Mouse (Mus musculus) embryonic facial prominence, embryonic 10.5 days (tissue): Measurements from ENCODE around the gene Rhox3a. TPM values are rescaled to one million over a fixed set of nuclear protein-coding genes. Genes with fewer than 3 reads are reported as not detected.
"Not testable (repeated sequence)": the region's sequence is repeated elsewhere in the genome, so short reads cannot be mapped to it uniquely, and the experiment has no call there.

Experiments used
- DNase-seq: peaks from one replicate; pipeline ENCODE4 v3.0.0-alpha.2; 2017; ENCODE audit warnings: low spot score
- H3K27ac ChIP-seq: fragments of 300-500 bp; sonication (generic); replicated peaks from 2 replicates; pipeline ENCODE4 v1.5.1; 2016; ENCODE audit warnings: mild to moderate bottlenecking
- H3K27me3 ChIP-seq: fragments of 300-500 bp; sonication (generic); replicated peaks from 2 replicates; pipeline ENCODE4 v1.6.1; 2016; ENCODE audit warnings: low read depth, mild to moderate bottlenecking; ENCODE audit not compliant: poor library complexity, severe bottlenecking
- H3K36me3 ChIP-seq: fragments of 300-500 bp; sonication (generic); replicated peaks from 2 replicates; pipeline ENCODE4 v1.6.1; 2016; ENCODE audit warnings: mild to moderate bottlenecking, moderate library complexity
- H3K4me1 ChIP-seq: fragments of 300-500 bp; sonication (generic); 2 replicates; pipeline ENCODE4 v1.6.1; 2016
- H3K4me3 ChIP-seq: fragments of 300-500 bp; sonication (generic); 2 replicates; pipeline ENCODE4 v1.5.1; 2016; ENCODE audit warnings: mild to moderate bottlenecking, moderate library complexity
- H3K9me3 ChIP-seq: fragments of 300-500 bp; sonication (generic); 2 replicates; pipeline ENCODE4 v1.6.1; 2016; ENCODE audit warnings: mild to moderate bottlenecking
- WGBS: fragments of 180-500 bp; shearing (Covaris S2); methylation state at CpG from one replicate; pipeline ENCODE4 v1.1.7; 2016; 5-methylcytosine and 5-hydroxymethylcytosine counted together
- polyA plus RNA-seq: library from polyadenylated mRNA; unstranded; fragments of >200 nt; fragmentation: Nextera tagmentation; extraction: Ambion mirVana; gene quantifications from 2 replicates; pipeline ENCODE4 v1.2.1, GENCODE M21; 2016

Rhox3a gene
- not detected in 2 replicates for polyA plus RNA-seq

DNA sequence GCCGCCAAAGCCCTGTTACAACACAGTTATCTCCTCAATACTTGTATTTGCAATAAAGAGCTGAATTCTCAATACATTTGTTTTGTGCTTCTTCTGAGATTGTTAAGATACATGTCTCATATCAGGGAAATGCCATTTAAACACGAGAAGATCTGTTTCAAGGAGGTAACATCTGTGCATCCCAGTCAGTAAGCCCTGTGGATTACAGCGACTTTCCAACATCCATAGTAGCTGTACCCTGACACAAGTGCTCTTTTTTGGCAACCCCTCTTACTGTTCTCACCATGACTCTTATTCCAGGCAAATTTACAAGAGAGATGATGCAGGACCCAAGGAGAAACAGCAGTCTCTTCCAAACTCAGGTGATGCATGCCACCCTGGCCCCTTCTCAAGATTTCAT is at the start of gene Rhox3a:
Rhox3a (plus strand) TSS at position 301 of the 400 bp plus-strand sequence.
- DNase-seq, H3K4me1 ChIP-seq, H3K4me3 ChIP-seq, H3K36me3 ChIP-seq, H3K9me3 ChIP-seq, H3K27me3 ChIP-seq, H3K27ac ChIP-seq: not testable (repeated sequence)
- 89% methylated on average over 1 of the region's 3 CpGs for WGBS

DNA sequence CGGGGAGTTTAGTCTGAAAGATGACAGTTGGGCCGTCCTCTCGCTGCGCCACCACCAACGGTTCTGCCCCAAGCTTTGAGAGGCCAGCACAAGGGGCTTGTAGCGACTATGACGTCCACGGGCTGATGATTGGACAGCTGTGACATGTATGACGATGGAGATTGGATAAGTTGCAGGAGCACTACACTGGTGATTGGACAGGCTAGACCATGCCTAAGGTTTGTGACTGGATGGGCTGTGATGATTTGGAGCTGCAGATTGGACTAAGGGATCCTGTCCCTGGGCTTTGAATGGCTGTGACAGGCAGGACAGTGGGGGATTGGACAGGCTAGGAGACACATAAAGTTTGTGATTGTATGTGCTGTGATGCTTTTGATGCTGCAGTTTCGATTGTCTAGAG is 38.8 kb upstream of the Rhox3a start, which contains the start of gene Gm9:
Gm9 (minus strand) TSS at position 101 of the 400 bp plus-strand sequence.
- Histone ChIP-seq H3K9me3 (no peaks in the 10 kb centered on the region), H3K4me1 (no peaks in the 10 kb centered on the region)

GRCm38 (mm10) chrX:37222158-37222557 is 27.6 kb upstream of the Rhox3a start, which contains the start of gene Rhox1:
Gene Rhox1 (minus strand): TSS chrX:37222258.
- not testable (repeated sequence) for H3K9me3 ChIP-seq, H3K4me1 ChIP-seq, H3K36me3 ChIP-seq, H3K27ac ChIP-seq, DNase-seq, H3K4me3 ChIP-seq, H3K27me3 ChIP-seq
- WGBS: 45% methylated on average over 1 of the region's 1 CpGs

More for the DNA sequence above, 38.8 kb upstream of the Rhox3a start, which contains the start of gene Gm9:
- WGBS: 91% methylated on average over 10 of the region's 10 CpGs
- no peaks in the 10 kb centered on the region for H3K36me3 ChIP-seq
- no peaks in the 10 kb centered on the region for H3K27me3 ChIP-seq
- H3K27ac ChIP-seq: no peak within 1 kb of the TSS
- no peak within 1 kb of the TSS for H3K4me3 ChIP-seq
- no peak for DNase-seq

DNA sequence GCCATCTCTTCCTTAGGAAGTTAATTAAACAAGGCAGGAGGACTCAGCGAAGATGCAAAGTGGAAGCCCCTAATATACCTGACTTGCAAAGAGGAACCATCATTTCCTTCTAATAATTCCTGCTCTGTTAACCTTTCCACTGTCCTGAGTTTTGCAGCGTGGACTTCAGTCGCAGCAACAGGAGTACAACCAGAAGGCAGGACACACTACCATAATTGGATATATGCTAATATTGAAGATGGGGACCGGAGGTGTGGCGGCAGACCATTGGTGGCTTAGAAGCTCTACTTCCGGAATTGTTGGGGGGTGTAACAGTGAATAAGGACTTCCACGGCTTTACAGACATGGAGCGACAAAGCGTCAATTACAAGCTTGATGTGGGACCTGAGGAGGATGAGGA is 5.0 kb upstream of the Rhox3a start, which contains the start of gene Rhox2a:
Rhox2a (plus strand) TSS at position 301 of the 400 bp plus-strand sequence.
- not testable (repeated sequence) for DNase-seq, H3K36me3 ChIP-seq, H3K9me3 ChIP-seq, H3K27me3 ChIP-seq, H3K4me1 ChIP-seq, H3K27ac ChIP-seq, H3K4me3 ChIP-seq
- WGBS: 92% methylated on average over 2 of the region's 9 CpGs

DNA sequence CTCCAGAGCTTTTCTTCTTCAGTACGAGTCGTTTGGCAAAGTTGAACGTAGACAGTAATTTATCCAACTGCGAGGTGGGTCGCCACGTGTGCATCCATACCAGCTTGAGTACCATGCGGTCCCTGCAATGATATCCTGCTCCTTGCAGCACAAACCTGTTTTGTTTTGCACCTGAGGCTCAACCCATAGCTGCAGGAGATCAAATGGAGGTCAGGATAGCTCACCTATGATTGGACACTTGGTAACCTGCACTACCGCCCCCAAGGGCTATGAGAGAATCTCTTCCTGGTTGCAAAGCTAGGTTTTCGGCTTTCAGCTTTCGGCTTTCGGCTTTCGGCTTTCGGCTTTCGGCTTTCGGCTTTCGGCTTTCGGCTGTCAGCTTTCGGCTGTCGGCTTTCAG is 15.3 kb downstream of the Rhox3a start, which contains the start of gene Rhox4a:
Rhox4a (plus strand) TSS at position 301 of the 400 bp plus-strand sequence.
- H3K9me3 ChIP-seq, H3K4me3 ChIP-seq, H3K27me3 ChIP-seq, DNase-seq, H3K27ac ChIP-seq, H3K36me3 ChIP-seq, H3K4me1 ChIP-seq: not testable (repeated sequence)
- 94% methylated on average over 11 of the region's 19 CpGs for WGBS

Other genes starting within 250 kb of the Rhox3a start
- gene Sowahd, start 201.1 kb upstream of the Rhox3a start, polyA plus RNA-seq: not detected in 2 replicates
- 474 and 495 TPM in 2 replicates for gene Rpl39, start 164.5 kb upstream of the Rhox3a start, polyA plus RNA-seq
- 17.2 and 19.0 TPM in 2 replicates for gene Upf3b, start 139.6 kb upstream of the Rhox3a start, polyA plus RNA-seq
- gene Nkap, start 123.1 kb upstream of the Rhox3a start, polyA plus RNA-seq: 17.2 and 18.3 TPM in 2 replicates
- gene Akap14, start 81.1 kb upstream of the Rhox3a start, polyA plus RNA-seq: 0.14 TPM in 1 of 2 replicates, not detected in the other
- 365 and 368 TPM in 2 replicates for gene Ndufa1, start 58.8 kb upstream of the Rhox3a start, polyA plus RNA-seq
- 11.3 and 11.8 TPM in 2 replicates for gene Rnf113a1, start 58.7 kb upstream of the Rhox3a start, polyA plus RNA-seq
- gene Gm9, start 38.9 kb upstream of the Rhox3a start, polyA plus RNA-seq: not detected in 2 replicates
- not detected in 2 replicates for gene Rhox1, start 27.7 kb upstream of the Rhox3a start, polyA plus RNA-seq
- not detected in 2 replicates for gene Rhox2a, start 4.9 kb upstream of the Rhox3a start, polyA plus RNA-seq
- not detected in 2 replicates for gene Rhox4a, start 15.4 kb downstream of the Rhox3a start, polyA plus RNA-seq
- not detected in 2 replicates for gene Rhox3a2, start 130.1 kb downstream of the Rhox3a start, polyA plus RNA-seq
- 1.9 and 2.0 TPM in 2 replicates for gene Rhox4a2, start 140.9 kb downstream of the Rhox3a start, polyA plus RNA-seq
- not detected in 2 replicates for gene Rhox2b, start 162.1 kb downstream of the Rhox3a start, polyA plus RNA-seq
- gene Rhox4b, start 182.6 kb downstream of the Rhox3a start, polyA plus RNA-seq: 0.64 and 0.68 TPM in 2 replicates
- gene Rhox2c, start 203.8 kb downstream of the Rhox3a start, polyA plus RNA-seq: 0.48 TPM in 1 of 2 replicates, not detected in the other
- not detected in 2 replicates for gene Rhox3c, start 208.7 kb downstream of the Rhox3a start, polyA plus RNA-seq
- not detected in 2 replicates for gene Rhox4c, start 230.4 kb downstream of the Rhox3a start, polyA plus RNA-seq
- not detected in 2 replicates for gene Rhox2d, start 243.5 kb downstream of the Rhox3a start, polyA plus RNA-seq